Mouse (Mus musculus) midbrain, postnatal 0 days (tissue): ENCODE data around the gene Utp11. TPM values are rescaled to one million over a fixed set of nuclear protein-coding genes. Genes with fewer than 3 reads are reported as not detected.
A peak's percentile ranks its signal among the peaks of the same experiment; 100 is the strongest.
"Not testable (repeated sequence)": the region's sequence is repeated elsewhere in the genome, so short reads cannot be mapped to it uniquely, and the experiment has no call there.

Experiments used
- ATAC-seq: fragments of 200-750 bp; cut with Nextera tagmentation; 2 replicates; pipeline ENCODE4 v1.8.0; 2017; ENCODE audit warnings: moderate number of reproducible peaks, mild to moderate bottlenecking, moderate TSS enrichment, moderate library complexity; ENCODE audit not compliant: low FRiP score
- DNase-seq: peaks from one replicate; pipeline ENCODE4 v3.0.0-alpha.2; 2015; ENCODE audit warnings: low spot score
- H3K27ac ChIP-seq: fragments of 300-500 bp; sonication (generic); 2 replicates; pipeline ENCODE4 v1.5.1; 2014; ENCODE audit warnings: low read depth, mild to moderate bottlenecking, low read length, mixed read lengths
- H3K27me3 ChIP-seq: fragments of 300-500 bp; sonication (generic); 2 replicates; pipeline ENCODE4 v1.6.1; 2014; ENCODE audit warnings: low read length, control low read depth, mixed read lengths; ENCODE audit not compliant: insufficient read depth
- H3K36me3 ChIP-seq: fragments of 300-500 bp; sonication (generic); 2 replicates; pipeline ENCODE4 v1.6.1; 2014; ENCODE audit warnings: low read length, control low read depth, mixed read lengths; ENCODE audit not compliant: insufficient read depth
- H3K4me1 ChIP-seq: fragments of 300-500 bp; sonication (generic); 2 replicates; pipeline ENCODE4 v1.6.1; 2014; ENCODE audit warnings: mild to moderate bottlenecking, control low read depth, antibody characterized with exemption, low read length, mixed read lengths; ENCODE audit not compliant: insufficient read depth
- H3K4me2 ChIP-seq: fragments of 300-500 bp; sonication (generic); 2 replicates; pipeline ENCODE4 v1.6.1; 2014; ENCODE audit warnings: low read depth, mild to moderate bottlenecking, low read length, mixed read lengths; ENCODE audit not compliant: poor library complexity, severe bottlenecking
- H3K4me3 ChIP-seq: fragments of 300-500 bp; sonication (generic); 2 replicates; pipeline ENCODE4 v1.5.1; 2014; ENCODE audit warnings: low read depth, mild to moderate bottlenecking, low read length, moderate library complexity
- H3K9ac ChIP-seq: fragments of 300-500 bp; sonication (generic); replicated peaks from 2 replicates; pipeline ENCODE4 v1.6.1; 2014; ENCODE audit warnings: mild to moderate bottlenecking, low read length, moderate library complexity, mixed read lengths; ENCODE audit not compliant: poor library complexity, severe bottlenecking
- H3K9me3 ChIP-seq: fragments of 300-500 bp; sonication (generic); 2 replicates; pipeline ENCODE4 v1.6.1; 2016; ENCODE audit warnings: low read length, control low read depth
- CTCF ChIP-seq: IDR thresholded peaks from 2 replicates; pipeline ENCODE4 v1.5.1; 2016; ENCODE audit warnings: antibody characterized with exemption, mild to moderate bottlenecking
- WGBS: fragments of 180-500 bp; shearing (Covaris S2); extraction: QIAGEN DNeasy Blood & Tissue Kit; methylation state at CpG from one replicate; pipeline ENCODE4 v1.1.7; 2014; 5-methylcytosine and 5-hydroxymethylcytosine counted together
- polyA plus RNA-seq: library from polyadenylated mRNA; unstranded; fragments of >200 nt; fragmentation: Nextera tagmentation; extraction: Ambion mirVana; gene quantifications from 2 replicates; pipeline ENCODE4 v1.2.1, GENCODE M21; 2015
- total RNA-seq: library from RNA; depleted of rRNA; stranded (reverse); fragments of >200 nt; gene quantifications from 2 replicates; pipeline ENCODE4 v1.2.3, GENCODE M21; 2014

Gene Utp11
- total and polyA plus RNA-seq, 2 experiments from 2014 or later: 10.3 to 31.7 TPM

- no peak overlapping the region for H3K9ac ChIP-seq
- no peak for ATAC-seq
- 87% methylated on average over 6 of the region's 6 CpGs for WGBS
Measured at GRCm38 (mm10) chr4:124712618-124713017, 19.2 kb upstream of the Utp11 start.

GRCm38 (mm10) chr4:124710776-124711291 is 17.4 kb upstream of the Utp11 start:
- TF ChIP-seq CTCF: peak; percentile 75
- peak; percentile 63 for DNase-seq
- Histone ChIP-seq H3K27ac (no peak overlapping the region), H3K4me3 (no peak overlapping the region), H3K4me2 (no peak overlapping the region), H3K36me3 (0 out of 2 replicates have a peak, but pooled peaks cover under 1% of the 10 kb centered on the region), H3K4me1 (peaks cover 10% of the 10 kb centered on the region), H3K9me3 (no peaks in the 10 kb centered on the region), H3K9ac (no peak overlapping the region), H3K27me3 (no peaks in the 10 kb centered on the region)
- WGBS: 9% methylated on average over 5 of the region's 5 CpGs
- no peak for ATAC-seq

More at GRCm38 (mm10) chr4:124712618-124713017, 19.2 kb upstream of the Utp11 start:
- Histone ChIP-seq H3K9me3 (no peaks in the 10 kb centered on the region), H3K4me3 (no peak overlapping the region), H3K27ac (no peak overlapping the region), H3K36me3 (peaks cover 8% of the 10 kb centered on the region; the same call in 1 of the 2 replicates), H3K27me3 (no peaks in the 10 kb centered on the region), H3K4me1 (peaks cover 10% of the 10 kb centered on the region), H3K4me2 (no peak overlapping the region)
- TF ChIP-seq CTCF: no peak
- DNase-seq: no peak

DNA sequence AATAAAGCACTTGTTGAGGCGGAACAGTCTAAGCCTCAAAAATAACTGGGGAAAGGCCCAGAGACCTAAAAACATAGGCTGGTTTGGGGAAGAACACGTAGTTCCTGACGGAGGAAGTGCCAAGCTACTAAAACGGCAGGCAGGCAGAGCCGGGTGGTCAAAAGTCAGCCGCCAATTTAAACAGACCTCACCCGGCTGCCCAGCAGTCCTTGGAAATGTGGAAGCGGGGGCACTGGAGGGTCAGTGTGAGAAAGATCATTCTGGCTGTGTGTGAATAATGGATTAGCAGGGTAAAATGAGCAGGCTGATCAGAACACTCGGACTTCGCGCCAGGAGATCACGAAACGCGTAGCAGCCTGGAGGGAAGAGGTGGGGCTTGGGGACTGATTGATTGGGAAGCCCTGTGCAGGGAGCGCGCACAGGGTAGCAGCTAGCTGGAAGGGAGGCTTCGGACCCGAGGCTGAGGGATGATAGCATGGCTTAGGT is 16.6 kb upstream of the Utp11 start:
- 3% methylated on average over 18 of the region's 18 CpGs for WGBS
- Histone ChIP-seq H3K9me3 (no peaks in the 10 kb centered on the region), H3K9ac (no peak overlapping the region), H3K27me3 (no peaks in the 10 kb centered on the region), H3K4me3 (no peak overlapping the region), H3K4me1 (0 out of 2 replicates have a peak, but pooled peaks cover 3% of the 10 kb centered on the region), H3K27ac (no peak overlapping the region), H3K4me2 (peak overlapping the region; percentile 32; the same call in 1 of the 2 replicates), H3K36me3 (no peaks in the 10 kb centered on the region)
- ATAC-seq (no peak), DNase-seq (no peak)
- no peak for TF ChIP-seq CTCF

GRCm38 (mm10) chr4:124708518-124709477 is 15.4 kb upstream of the Utp11 start:
- Histone ChIP-seq H3K4me2 (peak overlapping the region; percentile 50), H3K9me3 (no peaks in the 10 kb centered on the region), H3K4me3 (peak overlapping the region; percentile 31), H3K9ac (peak overlapping the region; percentile 44; the same call in 1 of the 2 replicates), H3K27ac (no peak overlapping the region; the same call in 1 of the 2 replicates), H3K27me3 (no peaks in the 10 kb centered on the region), H3K36me3 (no peaks in the 10 kb centered on the region), H3K4me1 (0 out of 2 replicates have a peak, but pooled peaks cover 3% of the 10 kb centered on the region)
- WGBS: 3% methylated on average over 41 of the region's 41 CpGs
- TF ChIP-seq CTCF: peak; percentile 16; the same call in 1 of the 2 replicates
- peak; percentile 64 for DNase-seq
- peak; percentile 31; the same call in 1 of the 2 replicates for ATAC-seq

DNA sequence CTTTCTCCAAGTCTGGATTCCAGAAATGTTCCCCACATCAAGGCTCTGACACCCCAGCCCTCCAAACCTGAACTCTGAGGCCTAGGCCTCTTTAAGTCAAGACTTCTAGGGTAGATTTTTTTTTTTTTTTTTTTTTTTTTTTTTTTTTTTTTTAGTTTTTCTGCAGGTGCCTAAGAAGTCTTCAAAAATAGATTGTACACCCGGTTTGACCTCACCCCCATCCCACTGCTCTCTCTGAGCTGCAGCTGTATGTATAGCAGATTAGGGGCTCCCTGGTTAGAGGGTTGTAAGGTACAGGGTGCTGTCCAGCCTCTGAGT is 14.8 kb upstream of the Utp11 start:
- not testable (repeated sequence) for H3K27ac ChIP-seq, DNase-seq, H3K9ac ChIP-seq, H3K4me3 ChIP-seq, H3K36me3 ChIP-seq, H3K27me3 ChIP-seq, H3K9me3 ChIP-seq, H3K4me1 ChIP-seq, ATAC-seq
- 28% methylated on average over 1 of the region's 1 CpGs for WGBS
- H3K4me2 ChIP-seq: peak overlapping the region; percentile 50; the same call in 1 of the 2 replicates

DNA sequence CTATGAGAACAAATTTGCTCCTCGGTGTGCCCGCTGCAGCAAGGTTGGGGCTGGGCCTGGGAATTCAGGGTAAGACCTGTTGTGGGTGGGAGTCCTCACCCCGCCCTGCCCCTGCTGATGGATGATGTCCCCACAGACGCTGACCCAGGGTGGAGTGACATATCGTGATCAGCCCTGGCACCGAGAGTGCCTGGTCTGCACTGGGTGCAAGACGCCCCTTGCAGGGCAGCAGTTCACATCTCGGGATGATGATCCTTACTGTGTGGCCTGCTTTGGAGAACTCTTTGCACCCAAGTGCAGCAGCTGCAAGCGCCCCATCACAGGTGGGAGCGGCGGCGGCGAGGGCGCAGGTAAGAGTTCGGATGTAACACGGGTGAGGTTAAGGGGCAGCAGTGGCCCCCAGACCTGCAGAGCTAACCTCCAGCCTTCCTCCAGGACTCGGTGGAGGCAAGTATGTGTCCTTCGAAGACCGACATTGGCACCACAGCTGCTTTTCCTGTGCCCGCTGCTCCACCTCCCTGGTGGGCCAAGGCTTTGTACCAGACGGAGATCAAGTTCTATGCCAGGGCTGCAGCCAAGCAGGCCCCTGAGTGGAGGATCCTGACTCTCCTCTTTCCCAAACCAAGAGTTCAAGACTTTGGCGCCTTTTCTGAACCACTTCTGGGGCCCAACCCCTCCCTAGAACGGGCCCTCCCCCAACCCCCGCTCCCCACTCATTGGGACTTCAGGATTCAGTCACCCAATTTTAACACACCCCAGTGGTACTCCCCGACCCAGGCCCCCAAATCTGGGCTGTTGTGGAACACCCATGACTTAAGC is 14.2 kb upstream of the Utp11 start:
- not testable (repeated sequence) for H3K4me2 ChIP-seq, H3K4me3 ChIP-seq, H3K9ac ChIP-seq, H3K27ac ChIP-seq, DNase-seq, H3K36me3 ChIP-seq, H3K4me1 ChIP-seq, H3K27me3 ChIP-seq, H3K9me3 ChIP-seq, ATAC-seq
- 89% methylated on average over 25 of the region's 25 CpGs for WGBS
